Mouse (Mus musculus): Measurements from ENCODE around the gene Lgr4. TPM values are rescaled to one million over a fixed set of nuclear protein-coding genes. Genes with fewer than 3 reads are reported as not detected.

The Lgr4 gene
- polyA plus RNA-seq, 1 experiment from 2014 or later: 20.8 TPM

GRCm38 (mm10) chr2:109912216-109912615, 5.2 kb upstream of the Lgr4 start:
- no peak for ATAC-seq (ENCODE audit: insufficient number of reproducible peaks, insufficient read depth, low FRiP score, low read depth)
- no peaks in the 10 kb centered on the region for H3K27me3 ChIP-seq (ENCODE audit: control insufficient read depth, insufficient read depth, low read length)
- H3K4me2 ChIP-seq (ENCODE audit: low read length): no peak overlapping the region
- no peak overlapping the region for H3K4me3 ChIP-seq (ENCODE audit: control insufficient read depth in 1 of 2, insufficient read depth in 1 of 2, low read depth in 1 of 2, low read length in 2 of 2)
- 87% methylated on average over 8 of the region's 8 CpGs for WGBS
- no peak overlapping the region for H3K27ac ChIP-seq (replicated peaks in 1 of 2; ENCODE audit: control insufficient read depth in 1 of 2, insufficient read depth in 1 of 2, low read depth in 2 of 2, low read length in 2 of 2)
- H3K4me1 ChIP-seq (ENCODE audit: control insufficient read depth in 2 of 2, insufficient read depth in 2 of 2, low read length in 2 of 2): peaks cover 0 to 5% of the 10 kb centered on the region in 2 experiments; a peak in 1 of 4 replicates
- H3K9ac ChIP-seq (ENCODE audit: low read length): no peak overlapping the region
- no peaks in the 10 kb centered on the region for H3K36me3 ChIP-seq (ENCODE audit: control insufficient read depth, insufficient read depth, low read length)
- H3K9me3 ChIP-seq (ENCODE audit: control insufficient read depth, low read length): peaks cover 3% of the 10 kb centered on the region; the same call in 1 of the 2 replicates

GRCm38 (mm10) chr2:109912766-109913165, 4.7 kb upstream of the Lgr4 start:
- Histone ChIP-seq H3K9ac (ENCODE audit: low read length) (no peak overlapping the region), H3K27ac (replicated peaks in 1 of 2; ENCODE audit: control insufficient read depth in 1 of 2, insufficient read depth in 1 of 2, low read depth in 2 of 2, low read length in 2 of 2) (no peak overlapping the region), H3K9me3 (ENCODE audit: control insufficient read depth, low read length) (peaks cover 3% of the 10 kb centered on the region; the same call in 1 of the 2 replicates), H3K4me2 (ENCODE audit: low read length) (no peak overlapping the region), H3K4me1 (ENCODE audit: control insufficient read depth in 2 of 2, insufficient read depth in 2 of 2, low read length in 2 of 2) (peaks cover 0 to 5% of the 10 kb centered on the region in 2 experiments; a peak in 1 of 4 replicates), H3K4me3 (ENCODE audit: control insufficient read depth in 1 of 2, insufficient read depth in 1 of 2, low read depth in 1 of 2, low read length in 2 of 2) (no peak overlapping the region), H3K27me3 (ENCODE audit: control insufficient read depth, insufficient read depth, low read length) (no peaks in the 10 kb centered on the region), H3K36me3 (ENCODE audit: control insufficient read depth, insufficient read depth, low read length) (no peaks in the 10 kb centered on the region)
- WGBS: 78% methylated on average over 12 of the region's 12 CpGs
- no peak for ATAC-seq (ENCODE audit: insufficient number of reproducible peaks, insufficient read depth, low FRiP score, low read depth)

GRCm38 (mm10) chr2:109913241-109913640, 4.2 kb upstream of the Lgr4 start:
- Histone ChIP-seq H3K27me3 (ENCODE audit: control insufficient read depth, insufficient read depth, low read length) (no peaks in the 10 kb centered on the region), H3K4me1 (ENCODE audit: control insufficient read depth in 2 of 2, insufficient read depth in 2 of 2, low read length in 2 of 2) (peaks cover 0 to 5% of the 10 kb centered on the region in 2 experiments; a peak in 1 of 4 replicates), H3K27ac (replicated peaks in 1 of 2; ENCODE audit: control insufficient read depth in 1 of 2, insufficient read depth in 1 of 2, low read depth in 2 of 2, low read length in 2 of 2) (no peak overlapping the region), H3K9me3 (ENCODE audit: control insufficient read depth, low read length) (peaks cover 3% of the 10 kb centered on the region; the same call in 1 of the 2 replicates), H3K4me2 (ENCODE audit: low read length) (no peak overlapping the region), H3K9ac (ENCODE audit: low read length) (no peak overlapping the region), H3K4me3 (ENCODE audit: control insufficient read depth in 1 of 2, insufficient read depth in 1 of 2, low read depth in 1 of 2, low read length in 2 of 2) (no peak overlapping the region), H3K36me3 (ENCODE audit: control insufficient read depth, insufficient read depth, low read length) (no peaks in the 10 kb centered on the region)
- no peak for ATAC-seq (ENCODE audit: insufficient number of reproducible peaks, insufficient read depth, low FRiP score, low read depth)
- 64% methylated on average over 8 of the region's 8 CpGs for WGBS

- Histone ChIP-seq H3K9me3 (ENCODE audit: control insufficient read depth, low read length) (peaks cover 3% of the 10 kb centered on the region; the same call in 1 of the 2 replicates), H3K4me3 (ENCODE audit: control insufficient read depth in 1 of 2, insufficient read depth in 1 of 2, low read depth in 1 of 2, low read length in 2 of 2) (no peak overlapping the region)
These were observed 2.8 kb upstream of the Lgr4 start for GRCm38 (mm10) chr2:109914601-109915000.

GRCm38 (mm10) chr2:109916782-109917495, 508 bp upstream of the Lgr4 start:
- Histone ChIP-seq H3K9me3 (ENCODE audit: control insufficient read depth, low read length) (no peaks in the 10 kb centered on the region), H3K4me1 (ENCODE audit: control insufficient read depth in 2 of 2, insufficient read depth in 2 of 2, low read length in 2 of 2) (peaks cover 11 to 35% of the 10 kb centered on the region in 2 experiments), H3K27ac (replicated peaks in 1 of 2; ENCODE audit: control insufficient read depth in 1 of 2, insufficient read depth in 1 of 2, low read depth in 2 of 2, low read length in 2 of 2) (peak overlapping the region; percentile 61 to 72), H3K27me3 (ENCODE audit: control insufficient read depth, insufficient read depth, low read length) (no peaks in the 10 kb centered on the region), H3K4me3 (ENCODE audit: control insufficient read depth in 1 of 2, insufficient read depth in 1 of 2, low read depth in 1 of 2, low read length in 2 of 2) (peak overlapping the region; percentile 48 to 95), H3K4me2 (ENCODE audit: low read length) (peak overlapping the region; percentile 80), H3K9ac (ENCODE audit: low read length) (peak overlapping the region; percentile 67), H3K36me3 (ENCODE audit: control insufficient read depth, insufficient read depth, low read length) (no peaks in the 10 kb centered on the region)
- no peak for ATAC-seq (ENCODE audit: insufficient number of reproducible peaks, insufficient read depth, low FRiP score, low read depth)
- WGBS: 4% methylated on average over 11 of the region's 11 CpGs

More at GRCm38 (mm10) chr2:109914601-109915000, 2.8 kb upstream of the Lgr4 start:
- no peaks in the 10 kb centered on the region for H3K36me3 ChIP-seq (ENCODE audit: control insufficient read depth, insufficient read depth, low read length)
- H3K4me1 ChIP-seq (ENCODE audit: control insufficient read depth in 2 of 2, insufficient read depth in 2 of 2, low read length in 2 of 2): peaks cover 8 to 14% of the 10 kb centered on the region in 2 experiments; a peak in 3 of 4 replicates
- H3K4me2 ChIP-seq (ENCODE audit: low read length): no peak overlapping the region
- no peak overlapping the region for H3K27ac ChIP-seq (replicated peaks in 1 of 2; ENCODE audit: control insufficient read depth in 1 of 2, insufficient read depth in 1 of 2, low read depth in 2 of 2, low read length in 2 of 2)
- ATAC-seq (ENCODE audit: insufficient number of reproducible peaks, insufficient read depth, low FRiP score, low read depth): no peak
- no peaks in the 10 kb centered on the region for H3K27me3 ChIP-seq (ENCODE audit: control insufficient read depth, insufficient read depth, low read length)
- no peak overlapping the region for H3K9ac ChIP-seq (ENCODE audit: low read length)

GRCm38 (mm10) chr2:109918592-109919262, 1.3 kb downstream of the Lgr4 start:
- H3K27ac ChIP-seq (replicated peaks in 1 of 2; ENCODE audit: control insufficient read depth in 1 of 2, insufficient read depth in 1 of 2, low read depth in 2 of 2, low read length in 2 of 2): peak overlapping the region; percentile 14 to 98; a peak in 2 of 4 replicates
- WGBS: 9% methylated on average over 22 of the region's 22 CpGs
- no peaks in the 10 kb centered on the region for H3K27me3 ChIP-seq (ENCODE audit: control insufficient read depth, insufficient read depth, low read length)
- peak overlapping the region; percentile 97 for H3K9ac ChIP-seq (ENCODE audit: low read length)
- no peak for ATAC-seq (ENCODE audit: insufficient number of reproducible peaks, insufficient read depth, low FRiP score, low read depth)
- H3K9me3 ChIP-seq (ENCODE audit: control insufficient read depth, low read length): no peaks in the 10 kb centered on the region
- peak overlapping the region; percentile 80 for H3K4me2 ChIP-seq (ENCODE audit: low read length)
- H3K4me1 ChIP-seq (ENCODE audit: control insufficient read depth in 2 of 2, insufficient read depth in 2 of 2, low read length in 2 of 2): peaks cover 11 to 36% of the 10 kb centered on the region in 2 experiments
- no peaks in the 10 kb centered on the region for H3K36me3 ChIP-seq (ENCODE audit: control insufficient read depth, insufficient read depth, low read length)
- H3K4me3 ChIP-seq (ENCODE audit: control insufficient read depth in 1 of 2, insufficient read depth in 1 of 2, low read depth in 1 of 2, low read length in 2 of 2): peak overlapping the region; percentile 92 to 95

- peak overlapping the region; percentile 97 for H3K9ac ChIP-seq (ENCODE audit: low read length)
- peaks cover 11 to 39% of the 10 kb centered on the region in 2 experiments for H3K4me1 ChIP-seq (ENCODE audit: control insufficient read depth in 2 of 2, insufficient read depth in 2 of 2, low read length in 2 of 2)
- H3K36me3 ChIP-seq (ENCODE audit: control insufficient read depth, insufficient read depth, low read length): peaks cover under 1% of the 10 kb centered on the region
- H3K27me3 ChIP-seq (ENCODE audit: control insufficient read depth, insufficient read depth, low read length): no peaks in the 10 kb centered on the region
- H3K4me2 ChIP-seq (ENCODE audit: low read length): peak overlapping the region; percentile 80
- no peak overlapping the region; a peak in 1 of 4 replicates for H3K27ac ChIP-seq (replicated peaks in 1 of 2; ENCODE audit: control insufficient read depth in 1 of 2, insufficient read depth in 1 of 2, low read depth in 2 of 2, low read length in 2 of 2)
- H3K4me3 ChIP-seq (ENCODE audit: control insufficient read depth in 1 of 2, insufficient read depth in 1 of 2, low read depth in 1 of 2, low read length in 2 of 2): peak overlapping the region in 1 of 2 experiments; percentile 95; a peak in 1 of 4 replicates
- no peaks in the 10 kb centered on the region for H3K9me3 ChIP-seq (ENCODE audit: control insufficient read depth, low read length)
- WGBS: 76% methylated on average over 7 of the region's 7 CpGs
- no peak for ATAC-seq (ENCODE audit: insufficient number of reproducible peaks, insufficient read depth, low FRiP score, low read depth)
These were observed 3.0 kb downstream of the Lgr4 start for GRCm38 (mm10) chr2:109920471-109920870.

Measured in heart, embryonic 14.5 days (tissue).